Mouse (Mus musculus) kidney, adult 9 months (tissue): ENCODE measurements at regions not wholly inside any gene's neighbourhood (a gene's known extent, or its start where the extent isn't known, plus 50 kb on each side); places are given as distances from the start of the nearest gene placed in this dataset.
"Not testable (repeated sequence)": the region's sequence is repeated elsewhere in the genome, so short reads cannot be mapped to it uniquely, and the experiment has no call there.

Experiments
- DNase-seq: peaks from one replicate; pipeline ENCODE4 v3.0.0; 2022

- no peak for DNase-seq
Measured at GRCm38 (mm10) chr15:19458485-19458884, 639.7 kb downstream of the Cdh10 start.

- peak; percentile 0 for DNase-seq
Measured at GRCm38 (mm10) chr15:19473521-19473920, 654.8 kb downstream of the Cdh10 start.

- DNase-seq = not testable (repeated sequence)
Measured at GRCm38 (mm10) chr15:19493556-19493955, 674.8 kb downstream of the Cdh10 start.

GRCm38 (mm10) chr15:19519377-19519776 is 700.6 kb downstream of the Cdh10 start:
- DNase-seq = no peak

- no peak for DNase-seq
Measured at GRCm38 (mm10) chr15:19540676-19541075, 721.9 kb downstream of the Cdh10 start.

GRCm38 (mm10) chr15:19549757-19550156 is 731.0 kb downstream of the Cdh10 start:
- no peak for DNase-seq

GRCm38 (mm10) chr15:19584769-19585168 is 766.0 kb downstream of the Cdh10 start:
- DNase-seq = no peak

- DNase-seq = no peak
Measured at GRCm38 (mm10) chr15:19585281-19585680, 766.5 kb downstream of the Cdh10 start.

- DNase-seq = no peak
Measured at GRCm38 (mm10) chr15:19593746-19594145, 775.0 kb downstream of the Cdh10 start.

- not testable (repeated sequence) for DNase-seq
Measured at GRCm38 (mm10) chr15:19622367-19622766, 803.6 kb downstream of the Cdh10 start.

- no peak for DNase-seq
Measured at GRCm38 (mm10) chr15:19667380-19667779, 781.7 kb upstream of the Cdh12 start.

- DNase-seq = no peak
Measured at GRCm38 (mm10) chr15:19675545-19675944, 773.5 kb upstream of the Cdh12 start.

GRCm38 (mm10) chr15:19687239-19687638 is 761.8 kb upstream of the Cdh12 start:
- no peak for DNase-seq

- DNase-seq = no peak
Measured at GRCm38 (mm10) chr15:19711764-19712163, 737.3 kb upstream of the Cdh12 start.
